8 mouse cellular contexts compared by ENCODE assay signal in genomic region chr7:16993651-16994399, GRCm38 (mm10). TPM values are rescaled to one million over a fixed set of nuclear protein-coding genes. Genes with fewer than 3 reads are reported as not detected.
DNase-seq lines count a peak whose midpoint lies in the region; ATAC-seq and TF ChIP-seq lines count a peak whose summit lies in the region.

No protein-coding gene starts in this region.

- H3K27ac ChIP-seq in spleen, adult 2 months (ENCODE audit: insufficient read depth, low read length): 0 out of 2 replicates have a peak overlapping the region, but pooled peaks have one; percentile 17
- H3K27ac ChIP-seq in forebrain, embryonic 11.5 days (ENCODE audit: low read depth, low read length): peak overlapping the region; percentile 44; the same call in 1 of the 2 replicates
- peak overlapping the region; percentile 89 for H3K27ac ChIP-seq in stomach, embryonic 16.5 days (ENCODE audit: low read length)

- H3K36me3 ChIP-seq in spleen, adult 2 months (ENCODE audit: control insufficient read depth, insufficient read depth, low read length): no peaks in the 10 kb centered on the region
- no peaks in the 10 kb centered on the region for H3K36me3 ChIP-seq in forebrain, embryonic 11.5 days (ENCODE audit: control insufficient read depth, insufficient read depth, low read length)
- H3K36me3 ChIP-seq in stomach, embryonic 16.5 days (ENCODE audit: control insufficient read depth, insufficient read depth, low read length): 0 out of 2 replicates have a peak, but pooled peaks cover 7% of the 10 kb centered on the region

- 12% methylated on average over 27 of the region's 27 CpGs for WGBS in spleen, adult 2 months
- under 1% methylated on average over 27 of the region's 27 CpGs for WGBS in forebrain, embryonic 11.5 days
- WGBS in stomach, embryonic 16.5 days: 2% methylated on average over 27 of the region's 27 CpGs

- 0 out of 2 replicates have a peak, but pooled peaks cover 3% of the 10 kb centered on the region for H3K27me3 ChIP-seq in spleen, adult 2 months (ENCODE audit: control insufficient read depth, insufficient read depth, low read length)
- no peaks in the 10 kb centered on the region for H3K27me3 ChIP-seq in forebrain, embryonic 11.5 days (ENCODE audit: control insufficient read depth, insufficient read depth, low read length)
- H3K27me3 ChIP-seq in stomach, embryonic 16.5 days (ENCODE audit: control insufficient read depth, insufficient read depth, low read length): no peaks in the 10 kb centered on the region

- intact Hi-C loops in heart, postnatal 10 days (cut with DNase I): no loop called here

- TF ChIP-seq POLR2A in spleen, adult 2 months (IDR thresholded peaks at IDR 0.05; ENCODE audit: low read depth, low read length): no peak

- TF ChIP-seq CTCF in spleen, adult 2 months (IDR thresholded peaks at IDR 0.05; ENCODE audit: extremely low read depth, insufficient read depth, insufficient read length, insufficient replicate concordance): no peak

- H3K9me3 ChIP-seq in forebrain, embryonic 11.5 days (ENCODE audit: control insufficient read depth, low read length): no peaks in the 10 kb centered on the region
- no peaks in the 10 kb centered on the region for H3K9me3 ChIP-seq in stomach, embryonic 16.5 days (replicated peaks; ENCODE audit: control insufficient read depth, low read length)

- DNase-seq in spleen, adult 2 months (ENCODE audit: low read depth in 1 of 2, low spot score in 2 of 2): no peak
- DNase-seq in spleen, postnatal 14 days (ENCODE audit: low spot score in 2 of 2): no peak
- DNase-seq in forebrain, embryonic 11.5 days (ENCODE audit: low spot score): peak; percentile 87
- peak; percentile 88 to 93 for DNase-seq in heart, postnatal 10 days
- DNase-seq in kidney, postnatal 36 days: peak; percentile 64 to 73
- no peak for DNase-seq in cerebellum, adult 11 months

- H3K4me1 ChIP-seq in spleen, adult 2 months (ENCODE audit: control insufficient read depth, insufficient read depth, insufficient read length): peaks cover 7% of the 10 kb centered on the region; the same call in 1 of the 2 replicates
- peaks cover 17% of the 10 kb centered on the region for H3K4me1 ChIP-seq in forebrain, embryonic 11.5 days (replicated peaks; ENCODE audit: control insufficient read depth, insufficient read depth, low read length)
- H3K4me1 ChIP-seq in stomach, embryonic 16.5 days (ENCODE audit: control insufficient read depth, insufficient read depth, low read length): peaks cover 65% of the 10 kb centered on the region

- peak overlapping the region; percentile 82 for H3K9ac ChIP-seq in forebrain, embryonic 11.5 days (ENCODE audit: low read length)
- H3K9ac ChIP-seq in stomach, embryonic 16.5 days (ENCODE audit: low read length): peak overlapping the region; percentile 84

- H3K4me3 ChIP-seq in spleen, adult 2 months (ENCODE audit: extremely low read depth, insufficient read depth, insufficient read length): peak overlapping the region; percentile 22; the same call in 1 of the 2 replicates
- H3K4me3 ChIP-seq in forebrain, embryonic 11.5 days (ENCODE audit: low read depth, low read length): peak overlapping the region; percentile 45
- H3K4me3 ChIP-seq in stomach, embryonic 16.5 days (replicated peaks; ENCODE audit: low read length): peak overlapping the region; percentile 61

- H3K4me2 ChIP-seq in forebrain, embryonic 11.5 days (ENCODE audit: low read depth, low read length, severe bottlenecking): peak overlapping the region; percentile 80
- H3K4me2 ChIP-seq in stomach, embryonic 16.5 days (ENCODE audit: low read depth, low read length): peak overlapping the region; percentile 81

- ATAC-seq in forebrain, embryonic 11.5 days (replicated peaks; ENCODE audit: low FRiP score): peak; percentile 84
- ATAC-seq in megakaryocyte progenitor cell, adult 5-6 weeks (replicated peaks; ENCODE audit: poor library complexity): peak; percentile 84
- ATAC-seq in stomach, embryonic 16.5 days (ENCODE audit: insufficient read depth, low FRiP score): peak; percentile 94

RNA-seq across cellular contexts. Expression of gene Ccdc8, which starts 1.3 kb away (rescaled TPM):
- 2.0 and 2.2 TPM in 2 replicates for polyA plus RNA-seq in spleen, adult 2 months (2012; rRNA removed)
- polyA plus RNA-seq in forebrain, embryonic 11.5 days (2014; fragmentation: Nextera tagmentation; extraction: Ambion mirVana): 19.0 and 19.5 TPM in 2 replicates
- total RNA-seq in heart, postnatal 10 days (2021): 10 to 100 TPM; 15.6 to 18.0 TPM
- total RNA-seq in megakaryocyte progenitor cell, adult 5-6 weeks (2015): 1.1 and 1.3 TPM in 2 replicates
- 3.8 and 6.0 TPM in 2 replicates for total RNA-seq in megakaryocyte progenitor cell, adult 5-6 weeks (2017)
- 40.4 and 45.1 TPM in 2 replicates for polyA plus RNA-seq in stomach, embryonic 16.5 days (2015; fragmentation: Nextera tagmentation; extraction: Ambion mirVana)

RNA-seq across cellular contexts. Expression of gene Gm42372, which starts 10.9 kb away (rescaled TPM):
- 0.40 and 0.42 TPM in 2 replicates for polyA plus RNA-seq in spleen, adult 2 months (2012; rRNA removed)
- polyA plus RNA-seq in forebrain, embryonic 11.5 days (2014; fragmentation: Nextera tagmentation; extraction: Ambion mirVana): 1.4 and 1.8 TPM in 2 replicates
- under 1 TPM in 1 of 2 experiments, not detected in 1; 0.10 TPM for total RNA-seq in heart, postnatal 10 days (2021)
- total RNA-seq in megakaryocyte progenitor cell, adult 5-6 weeks (2015): 0.67 TPM in 1 of 2 replicates, not detected in the other
- total RNA-seq in megakaryocyte progenitor cell, adult 5-6 weeks (2017): 0.20 TPM in 1 of 2 replicates, not detected in the other
- polyA plus RNA-seq in stomach, embryonic 16.5 days (2015; fragmentation: Nextera tagmentation; extraction: Ambion mirVana): 0.25 and 0.35 TPM in 2 replicates

RNA-seq across cellular contexts. Expression of gene Ppp5c, which starts 33.9 kb away (rescaled TPM):
- 212 and 265 TPM in 2 replicates for polyA plus RNA-seq in spleen, adult 2 months (2012; rRNA removed)
- polyA plus RNA-seq in forebrain, embryonic 11.5 days (2014; fragmentation: Nextera tagmentation; extraction: Ambion mirVana): 123 and 132 TPM in 2 replicates
- 100 to 1,000 TPM; 104 to 105 TPM for total RNA-seq in heart, postnatal 10 days (2021)
- 74.8 and 80.5 TPM in 2 replicates for total RNA-seq in megakaryocyte progenitor cell, adult 5-6 weeks (2015)
- total RNA-seq in megakaryocyte progenitor cell, adult 5-6 weeks (2017): 68.3 and 78.9 TPM in 2 replicates
- polyA plus RNA-seq in stomach, embryonic 16.5 days (2015; fragmentation: Nextera tagmentation; extraction: Ambion mirVana): 87.9 and 95.6 TPM in 2 replicates

RNA-seq across cellular contexts. Expression of gene Pnmal1, which starts 34.3 kb away (rescaled TPM):
- not detected in 2 replicates for polyA plus RNA-seq in spleen, adult 2 months (2012; rRNA removed)
- polyA plus RNA-seq in forebrain, embryonic 11.5 days (2014; fragmentation: Nextera tagmentation; extraction: Ambion mirVana): 20.4 and 22.7 TPM in 2 replicates
- total RNA-seq in heart, postnatal 10 days (2021): not detected
- not detected in 2 replicates for total RNA-seq in megakaryocyte progenitor cell, adult 5-6 weeks (2015)
- total RNA-seq in megakaryocyte progenitor cell, adult 5-6 weeks (2017): not detected in 2 replicates
- 3.2 and 3.4 TPM in 2 replicates for polyA plus RNA-seq in stomach, embryonic 16.5 days (2015; fragmentation: Nextera tagmentation; extraction: Ambion mirVana)

RNA-seq across cellular contexts. Expression of gene Pnmal2, which starts 49.3 kb away (rescaled TPM):
- polyA plus RNA-seq in spleen, adult 2 months (2012; rRNA removed): 1.3 and 2.0 TPM in 2 replicates
- 12.3 and 13.0 TPM in 2 replicates for polyA plus RNA-seq in forebrain, embryonic 11.5 days (2014; fragmentation: Nextera tagmentation; extraction: Ambion mirVana)
- 1 to 10 TPM; 5.0 to 5.2 TPM for total RNA-seq in heart, postnatal 10 days (2021)
- not detected in 2 replicates for total RNA-seq in megakaryocyte progenitor cell, adult 5-6 weeks (2015)
- 0.20 TPM in 1 of 2 replicates, not detected in the other for total RNA-seq in megakaryocyte progenitor cell, adult 5-6 weeks (2017)
- polyA plus RNA-seq in stomach, embryonic 16.5 days (2015; fragmentation: Nextera tagmentation; extraction: Ambion mirVana): 7.8 and 10.2 TPM in 2 replicates

Comparison
In these comparisons a context has a peak if more than half of its experiments do, and no peak if none do; other contexts are left out.
1. DNase-seq: peak in forebrain, embryonic 11.5 days (single experiment), heart, postnatal 10 days (2 of 2) and kidney, postnatal 36 days (2 of 2); none in spleen, adult 2 months (0 of 2), spleen, postnatal 14 days (0 of 2) and cerebellum, adult 11 months (single experiment).
2. H3K27ac ChIP-seq: peak in every context shown above with its lines; median percentile 89 in stomach, embryonic 16.5 days; 44 in forebrain, embryonic 11.5 days; 17 in spleen, adult 2 months.
3. Peak in every context shown above with its lines, with median percentiles within 50 percentile points of each other: H3K4me3 ChIP-seq and ATAC-seq.